Mouse (Mus musculus): ENCODE measurements at regions not wholly inside any gene's neighbourhood (a gene's known extent, or its start where the extent isn't known, plus 50 kb on each side); places are given as distances from the start of the nearest gene placed in this dataset.
"Not testable (repeated sequence)": the region's sequence is repeated elsewhere in the genome, so short reads cannot be mapped to it uniquely, and the experiment has no call there.

GRCm38 (mm10) chr8:118209301-118209700, 74.2 kb upstream of the Cdh13 start:
- not testable (repeated sequence) for DNase-seq (ENCODE audit: extremely low read depth, low read depth)

- DNase-seq (ENCODE audit: extremely low read depth, low read depth), result no peak
Measured at GRCm38 (mm10) chr8:118190866-118191265, 92.7 kb upstream of the Cdh13 start.

- no peak for DNase-seq (ENCODE audit: extremely low read depth, low read depth)
Measured at GRCm38 (mm10) chr8:118189226-118189625, 94.3 kb upstream of the Cdh13 start.

GRCm38 (mm10) chr8:118169001-118169413, 114.5 kb upstream of the Cdh13 start:
- no peak for DNase-seq (ENCODE audit: extremely low read depth, low read depth)

- DNase-seq (ENCODE audit: extremely low read depth, low read depth), result no peak
Measured at GRCm38 (mm10) chr8:118162171-118162570, 121.4 kb upstream of the Cdh13 start.

- no peak for DNase-seq (ENCODE audit: extremely low read depth, low read depth)
Measured at GRCm38 (mm10) chr8:118147359-118148205, 136.0 kb upstream of the Cdh13 start.

GRCm38 (mm10) chr8:118144546-118144945, 139.0 kb upstream of the Cdh13 start:
- DNase-seq (ENCODE audit: extremely low read depth, low read depth), result no peak

GRCm38 (mm10) chr8:118142311-118142710, 141.2 kb upstream of the Cdh13 start:
- DNase-seq (ENCODE audit: extremely low read depth, low read depth), result no peak

GRCm38 (mm10) chr8:118139928-118140327, 143.6 kb upstream of the Cdh13 start:
- no peak for DNase-seq (ENCODE audit: extremely low read depth, low read depth)

GRCm38 (mm10) chr8:118137846-118138245, 145.7 kb upstream of the Cdh13 start:
- DNase-seq (ENCODE audit: extremely low read depth, low read depth), result no peak

- DNase-seq (ENCODE audit: extremely low read depth, low read depth), result no peak
Measured at GRCm38 (mm10) chr8:118124993-118125392, 158.5 kb upstream of the Cdh13 start.

GRCm38 (mm10) chr8:118114253-118114652, 169.3 kb upstream of the Cdh13 start:
- DNase-seq (ENCODE audit: extremely low read depth, low read depth), result no peak

- no peak for DNase-seq (ENCODE audit: extremely low read depth, low read depth)
Measured at GRCm38 (mm10) chr8:118104464-118105050, 179.0 kb upstream of the Cdh13 start.

- no peak for DNase-seq (ENCODE audit: extremely low read depth, low read depth)
Measured at GRCm38 (mm10) chr8:118101346-118101745, 182.2 kb upstream of the Cdh13 start.

- DNase-seq (ENCODE audit: extremely low read depth, low read depth), result no peak
Measured at GRCm38 (mm10) chr8:118062736-118063135, 220.8 kb upstream of the Cdh13 start.

GRCm38 (mm10) chr8:118056781-118057180, 226.8 kb upstream of the Cdh13 start:
- DNase-seq (ENCODE audit: extremely low read depth, low read depth), result no peak

GRCm38 (mm10) chr8:118055536-118055935, 228.0 kb upstream of the Cdh13 start:
- DNase-seq (ENCODE audit: extremely low read depth, low read depth), result no peak

GRCm38 (mm10) chr8:118050386-118050785, 233.1 kb upstream of the Cdh13 start:
- no peak for DNase-seq (ENCODE audit: extremely low read depth, low read depth)

- no peak for DNase-seq (ENCODE audit: extremely low read depth, low read depth)
Measured at GRCm38 (mm10) chr8:118042253-118042860, 240.6 kb upstream of the Mphosph6 start.

GRCm38 (mm10) chr8:118041253-118041652, 239.5 kb upstream of the Mphosph6 start:
- no peak for DNase-seq (ENCODE audit: extremely low read depth, low read depth)

- DNase-seq (ENCODE audit: extremely low read depth, low read depth), result no peak
Measured at GRCm38 (mm10) chr8:118037801-118038200, 236.1 kb upstream of the Mphosph6 start.

GRCm38 (mm10) chr8:118034051-118034450, 232.3 kb upstream of the Mphosph6 start:
- DNase-seq (ENCODE audit: extremely low read depth, low read depth), result no peak

All from MEL-GATA-1-ER (cell line).